Mouse (Mus musculus) 3T3-L1 (cell line): ENCODE measurements around the gene Akap7.
A peak's percentile ranks its signal among the peaks of the same experiment; 100 is the strongest.

ENCODE experiments used
- DNase-seq: peaks from one replicate; pipeline ENCODE4 v3.0.0-alpha.2; 2015; ENCODE audit warnings: low read depth, low spot score

The Akap7 gene

GRCm38 (mm10) chr10:25257466-25257865 lies 50.2 kb downstream of the Akap7 start:
- no peak for DNase-seq

- no peak for DNase-seq
Observed at GRCm38 (mm10) chr10:25253474-25253873, 54.2 kb downstream of the Akap7 start.

- DNase-seq: peak; percentile 25
Observed at GRCm38 (mm10) chr10:25253006-25253405, 54.7 kb downstream of the Akap7 start.

GRCm38 (mm10) chr10:25250108-25250507 lies 57.6 kb downstream of the Akap7 start:
- peak; percentile 52 for DNase-seq

GRCm38 (mm10) chr10:25246173-25246572 lies 61.5 kb downstream of the Akap7 start:
- no peak for DNase-seq

- peak; percentile 48 for DNase-seq
Observed at GRCm38 (mm10) chr10:25239156-25239555, 68.5 kb downstream of the Akap7 start.

GRCm38 (mm10) chr10:25234080-25234479 lies 73.6 kb downstream of the Akap7 start:
- no peak for DNase-seq

GRCm38 (mm10) chr10:25232700-25233099 lies 75.0 kb downstream of the Akap7 start:
- no peak for DNase-seq

GRCm38 (mm10) chr10:25231358-25231757 lies 76.3 kb downstream of the Akap7 start:
- DNase-seq: no peak

GRCm38 (mm10) chr10:25224371-25224770 lies 83.3 kb downstream of the Akap7 start:
- peak; percentile 75 for DNase-seq

GRCm38 (mm10) chr10:25220754-25221153 lies 86.9 kb downstream of the Akap7 start:
- no peak for DNase-seq

GRCm38 (mm10) chr10:25219901-25220495 lies 87.7 kb downstream of the Akap7 start:
- no peak for DNase-seq

- peak; percentile 76 for DNase-seq
Observed at GRCm38 (mm10) chr10:25219220-25219628, 88.4 kb downstream of the Akap7 start.

GRCm38 (mm10) chr10:25218746-25219145 lies 88.9 kb downstream of the Akap7 start:
- DNase-seq: no peak

GRCm38 (mm10) chr10:25215977-25216376 lies 91.7 kb downstream of the Akap7 start:
- DNase-seq: no peak

GRCm38 (mm10) chr10:25213716-25214115 lies 94.0 kb downstream of the Akap7 start:
- peak; percentile 53 for DNase-seq

- no peak for DNase-seq
Observed at GRCm38 (mm10) chr10:25208619-25209018, 99.1 kb downstream of the Akap7 start.

- no peak for DNase-seq
Observed at GRCm38 (mm10) chr10:25207866-25208265, 99.8 kb downstream of the Akap7 start.

GRCm38 (mm10) chr10:25200691-25201090 lies 107.0 kb downstream of the Akap7 start:
- no peak for DNase-seq

- DNase-seq: no peak
Observed at GRCm38 (mm10) chr10:25199510-25200353, 107.9 kb downstream of the Akap7 start.

GRCm38 (mm10) chr10:25198575-25198974 lies 109.1 kb downstream of the Akap7 start:
- DNase-seq: no peak

GRCm38 (mm10) chr10:25198048-25198447 lies 109.6 kb downstream of the Akap7 start:
- no peak for DNase-seq
